Mouse (Mus musculus): ENCODE results near the gene Atrx. TPM values are rescaled to one million over a fixed set of nuclear protein-coding genes. Genes with fewer than 3 reads are reported as not detected.
"Not testable (repeated sequence)": the region's sequence is repeated elsewhere in the genome, so short reads cannot be mapped to it uniquely, and the experiment has no call there.

Gene Atrx
- polyA plus RNA-seq, 1 experiment from 2014 or later, result 127 TPM

DNA sequence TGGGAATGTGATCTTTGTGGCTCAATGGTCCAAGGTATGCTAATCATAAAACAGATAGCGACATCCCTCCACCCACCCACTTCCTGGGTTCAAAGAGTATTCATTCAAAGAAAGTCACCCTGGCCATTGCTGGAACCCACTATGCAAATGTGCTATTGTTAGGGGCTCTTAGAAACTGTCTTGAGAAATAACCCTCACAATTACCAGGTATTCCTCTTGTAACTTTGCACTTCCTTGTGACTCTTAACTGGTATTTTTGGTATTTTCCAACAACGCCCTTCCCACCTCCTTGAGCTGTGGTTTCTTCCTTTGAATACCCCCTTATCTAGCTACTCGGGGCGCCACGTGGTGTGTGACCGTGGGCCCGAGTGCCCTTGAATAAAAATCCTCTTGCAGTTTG is 6.2 kb downstream of the Atrx start:
- H3K27ac ChIP-seq; DNase-seq (ENCODE audit: low spot score); H3K27me3 ChIP-seq (ENCODE audit: insufficient read depth, poor library complexity, severe bottlenecking); H3K4me1 ChIP-seq (replicated peaks); H3K4me3 ChIP-seq: not testable (repeated sequence)
- 88% methylated on average over 7 of the region's 7 CpGs for WGBS
- Histone ChIP-seq H3K9me3 (peaks cover 11% of the 10 kb centered on the region; the same call in 1 of the 2 replicates), H3K36me3 (peaks cover 27% of the 10 kb centered on the region)

DNA sequence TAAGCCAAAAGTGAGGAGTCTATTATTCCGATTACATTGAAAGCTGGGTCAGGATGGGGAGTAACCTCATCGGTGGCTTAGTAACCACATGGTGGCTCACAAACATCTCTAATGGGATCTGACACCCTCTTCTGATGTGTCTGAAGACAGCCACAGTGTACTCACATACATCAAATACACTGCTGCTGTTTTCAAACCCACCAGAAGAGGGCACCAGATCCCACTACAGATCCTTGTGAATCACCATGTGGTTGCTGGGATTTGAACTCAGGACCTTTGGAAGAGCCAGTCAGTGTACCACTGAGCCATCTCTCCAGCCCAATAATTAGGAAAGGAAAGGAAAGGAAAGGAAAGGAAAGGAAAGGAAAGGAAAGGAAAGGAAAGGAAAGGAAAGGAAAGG is 7.8 kb downstream of the Atrx start:
- WGBS, result 90% methylated on average over 2 of the region's 2 CpGs
- Histone ChIP-seq H3K36me3 (peaks cover 24% of the 10 kb centered on the region), H3K27me3 (ENCODE audit: insufficient read depth, poor library complexity, severe bottlenecking) (no peaks in the 10 kb centered on the region), H3K4me3 (no peak overlapping the region), H3K27ac (no peak overlapping the region), H3K9me3 (peaks cover 11% of the 10 kb centered on the region; the same call in 1 of the 2 replicates), H3K4me1 (replicated peaks) (no peaks in the 10 kb centered on the region)
- no peak for DNase-seq (ENCODE audit: low spot score)

DNA sequence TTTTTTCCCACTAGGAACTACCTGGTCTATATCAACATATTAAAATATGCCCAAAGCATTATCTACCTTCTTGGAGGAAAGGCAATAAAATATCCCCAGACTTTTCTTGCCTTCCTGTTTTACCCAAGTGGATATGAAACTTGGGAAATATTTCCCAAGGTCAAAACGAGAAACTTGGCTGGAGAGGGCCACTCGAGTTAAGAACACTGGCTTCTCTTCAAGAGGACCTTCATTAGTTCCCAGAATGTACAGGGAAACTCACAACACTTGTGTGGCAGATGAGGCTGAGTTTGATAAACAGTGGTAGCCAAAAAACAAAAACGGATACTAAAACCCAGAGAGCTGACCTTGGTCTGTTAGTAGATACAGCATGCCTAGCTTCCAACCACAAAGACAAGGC is 17.5 kb downstream of the Atrx start:
- Histone ChIP-seq H3K27me3 (ENCODE audit: insufficient read depth, poor library complexity, severe bottlenecking) (no peaks in the 10 kb centered on the region), H3K4me3 (no peak overlapping the region), H3K4me1 (replicated peaks) (no peaks in the 10 kb centered on the region), H3K27ac (no peak overlapping the region), H3K36me3 (no peaks in the 10 kb centered on the region), H3K9me3 (no peaks in the 10 kb centered on the region)
- DNase-seq (ENCODE audit: low spot score), result no peak
- WGBS, result 87% methylated on average over 3 of the region's 3 CpGs

DNA sequence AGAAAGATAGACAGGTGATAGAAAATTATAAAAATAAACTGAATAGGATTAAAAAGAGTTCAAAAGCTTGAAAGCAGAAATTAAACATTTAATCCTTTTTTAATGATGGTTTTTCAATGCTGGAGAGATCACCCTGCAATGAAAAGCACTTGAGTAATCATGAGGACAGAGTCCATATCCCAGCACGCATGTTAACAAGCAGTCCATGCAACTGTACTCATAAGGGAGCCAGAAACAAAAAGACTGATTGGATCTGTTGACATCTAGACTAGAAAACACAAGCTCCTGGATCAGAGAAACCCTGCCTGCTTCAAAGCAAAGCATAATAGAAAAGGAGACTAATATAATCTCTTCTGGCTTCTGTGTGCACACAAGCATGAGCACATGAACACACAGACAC is 27.6 kb downstream of the Atrx start:
- no peaks in the 10 kb centered on the region for H3K9me3 ChIP-seq
- H3K27ac ChIP-seq, result no peak overlapping the region
- H3K4me1 ChIP-seq (replicated peaks), result no peaks in the 10 kb centered on the region
- peaks cover 14% of the 10 kb centered on the region for H3K36me3 ChIP-seq
- WGBS, result 96% methylated on average over 1 of the region's 1 CpGs
- H3K4me3 ChIP-seq, result no peak overlapping the region
- H3K27me3 ChIP-seq (ENCODE audit: insufficient read depth, poor library complexity, severe bottlenecking), result no peaks in the 10 kb centered on the region
- DNase-seq (ENCODE audit: low spot score), result no peak

DNA sequence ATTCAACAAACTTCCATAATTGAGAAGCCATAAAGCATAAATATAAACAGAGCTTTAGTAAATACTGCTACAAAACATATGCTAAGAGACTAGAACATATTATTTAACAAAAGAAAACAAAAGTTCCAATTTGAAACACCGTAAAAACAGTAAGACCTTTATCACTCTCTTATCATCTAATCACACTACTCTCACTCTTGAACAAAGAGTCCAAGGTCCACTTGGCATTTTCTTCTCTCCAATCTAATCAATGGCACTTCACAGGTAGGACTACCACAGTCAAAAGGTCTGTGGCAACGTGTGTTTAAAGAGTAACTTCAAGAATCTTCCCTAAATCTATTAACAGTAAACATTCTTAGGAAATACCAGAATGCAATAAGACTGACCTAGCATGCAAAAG is 42.3 kb downstream of the Atrx start:
- Histone ChIP-seq H3K27me3 (ENCODE audit: insufficient read depth, poor library complexity, severe bottlenecking) (no peaks in the 10 kb centered on the region), H3K9me3 (no peaks in the 10 kb centered on the region), H3K4me3 (no peak overlapping the region), H3K27ac (no peak overlapping the region), H3K4me1 (replicated peaks) (no peaks in the 10 kb centered on the region), H3K36me3 (peaks cover 18% of the 10 kb centered on the region; the same call in 1 of the 2 replicates)
- WGBS, result 84% methylated on average over 2 of the region's 2 CpGs
- no peak for DNase-seq (ENCODE audit: low spot score)

DNA sequence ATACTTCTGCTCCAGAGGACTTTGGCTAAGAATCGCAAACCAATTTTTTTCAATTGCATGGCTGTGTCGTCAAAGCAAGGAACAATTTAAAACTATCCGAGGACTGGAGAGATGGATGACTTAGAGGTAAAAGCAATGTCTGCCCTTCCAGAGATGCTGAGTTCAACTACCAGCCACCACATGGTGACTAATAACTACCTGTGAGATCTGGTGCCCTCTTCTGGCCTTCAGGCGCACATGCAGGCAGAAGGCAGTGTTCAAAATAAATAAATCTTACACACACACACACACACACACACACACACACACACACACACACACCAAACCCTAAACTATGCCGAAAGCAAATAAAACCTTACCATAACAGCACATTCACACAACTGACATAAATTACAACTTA is 64.8 kb downstream of the Atrx start:
- H3K4me3 ChIP-seq, result no peak overlapping the region
- no peaks in the 10 kb centered on the region for H3K9me3 ChIP-seq
- peaks cover 25% of the 10 kb centered on the region for H3K36me3 ChIP-seq
- no peaks in the 10 kb centered on the region for H3K4me1 ChIP-seq (replicated peaks)
- 83% methylated on average over 5 of the region's 5 CpGs for WGBS
- DNase-seq (ENCODE audit: low spot score), result peak; percentile 2
- no peak overlapping the region for H3K27ac ChIP-seq
- peaks cover 8% of the 10 kb centered on the region; the same call in 1 of the 2 replicates for H3K27me3 ChIP-seq (ENCODE audit: insufficient read depth, poor library complexity, severe bottlenecking)

DNA sequence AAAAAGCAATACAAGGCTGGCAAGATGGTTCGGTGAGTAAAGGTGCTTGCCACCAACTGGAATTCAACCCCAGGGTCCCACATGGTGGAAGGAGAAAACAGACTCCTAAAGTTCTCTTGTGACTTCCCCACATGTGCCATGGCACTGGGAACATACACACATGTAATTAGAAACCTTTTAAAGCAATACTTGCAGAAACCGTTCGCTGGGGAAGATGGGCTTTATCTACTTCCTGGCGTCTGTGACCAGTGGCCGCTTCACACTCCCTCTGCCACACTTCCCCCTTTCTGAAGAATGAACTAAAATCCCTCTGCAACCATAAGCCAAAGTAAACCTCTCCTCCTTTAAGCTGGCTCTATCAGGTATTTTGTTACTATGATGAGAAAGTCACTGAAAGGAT is 104.7 kb downstream of the Atrx start:
- no peak overlapping the region for H3K4me3 ChIP-seq
- no peaks in the 10 kb centered on the region for H3K4me1 ChIP-seq (replicated peaks)
- H3K27me3 ChIP-seq (ENCODE audit: insufficient read depth, poor library complexity, severe bottlenecking), result peaks cover 17% of the 10 kb centered on the region
- no peaks in the 10 kb centered on the region for H3K9me3 ChIP-seq
- WGBS, result 89% methylated on average over 5 of the region's 5 CpGs
- H3K36me3 ChIP-seq, result peaks cover 53% of the 10 kb centered on the region
- H3K27ac ChIP-seq, result no peak overlapping the region
- DNase-seq (ENCODE audit: low spot score), result no peak

DNA sequence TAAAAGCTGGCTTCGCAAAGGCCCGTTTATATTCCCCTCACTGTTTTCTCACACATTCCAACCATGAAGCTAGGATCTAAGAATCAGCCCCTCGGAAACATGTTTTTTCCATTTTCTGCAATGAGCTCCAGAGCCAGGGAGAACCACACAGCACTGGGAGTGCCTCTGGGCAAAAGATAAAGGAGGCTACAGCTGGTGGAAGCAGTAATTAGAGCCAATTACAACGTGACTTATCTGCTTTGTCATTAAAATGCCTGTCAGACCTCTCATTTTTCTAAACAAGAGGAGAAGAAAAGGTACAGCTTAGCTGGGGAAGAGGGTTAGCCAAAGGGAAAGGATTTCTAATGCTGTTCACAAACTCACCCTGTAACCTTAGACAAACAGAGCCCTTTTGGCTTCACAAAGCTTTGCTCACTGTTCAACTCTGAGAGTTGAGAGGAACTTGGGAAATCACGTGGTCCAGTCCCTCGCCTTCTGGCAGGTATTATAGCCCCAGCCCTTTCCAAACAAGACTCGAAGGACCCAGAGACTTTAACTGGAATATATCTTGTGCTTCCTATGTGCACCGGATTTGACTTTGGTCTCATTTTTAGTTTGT is 134.3 kb downstream of the Atrx start:
- Histone ChIP-seq H3K9me3 (no peaks in the 10 kb centered on the region), H3K4me3 (no peak overlapping the region), H3K27ac (no peak overlapping the region), H3K27me3 (ENCODE audit: insufficient read depth, poor library complexity, severe bottlenecking) (peaks cover 22% of the 10 kb centered on the region), H3K36me3 (peaks cover 19% of the 10 kb centered on the region), H3K4me1 (replicated peaks) (no peaks in the 10 kb centered on the region)
- no peak for DNase-seq (ENCODE audit: low spot score)
- 66% methylated on average over 8 of the region's 8 CpGs for WGBS

DNA sequence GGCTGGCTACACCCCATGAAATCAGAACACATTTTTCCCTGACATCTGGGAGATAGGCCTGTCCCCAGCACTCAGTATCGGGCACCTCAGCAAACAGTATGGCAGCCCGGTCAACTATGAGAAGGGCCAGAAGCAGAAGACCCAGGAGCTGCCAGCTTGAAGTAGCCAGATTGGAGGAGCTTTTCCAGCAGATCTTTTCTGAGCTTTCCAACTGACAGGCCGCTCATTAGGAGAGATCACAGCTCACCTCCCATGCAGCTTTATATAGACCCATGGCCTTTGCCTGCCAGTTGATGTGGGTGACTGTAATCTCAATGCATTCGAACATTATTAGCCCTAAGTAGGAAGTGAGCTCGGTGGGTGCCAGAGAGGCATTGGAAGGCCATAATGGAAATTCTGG is 155.9 kb downstream of the Atrx start:
- Histone ChIP-seq H3K4me1 (replicated peaks) (no peaks in the 10 kb centered on the region), H3K36me3 (no peaks in the 10 kb centered on the region), H3K4me3 (no peak overlapping the region), H3K9me3 (no peaks in the 10 kb centered on the region), H3K27ac (no peak overlapping the region), H3K27me3 (ENCODE audit: insufficient read depth, poor library complexity, severe bottlenecking) (peaks cover 13% of the 10 kb centered on the region)
- 92% methylated on average over 5 of the region's 5 CpGs for WGBS
- DNase-seq (ENCODE audit: low spot score), result no peak

DNA sequence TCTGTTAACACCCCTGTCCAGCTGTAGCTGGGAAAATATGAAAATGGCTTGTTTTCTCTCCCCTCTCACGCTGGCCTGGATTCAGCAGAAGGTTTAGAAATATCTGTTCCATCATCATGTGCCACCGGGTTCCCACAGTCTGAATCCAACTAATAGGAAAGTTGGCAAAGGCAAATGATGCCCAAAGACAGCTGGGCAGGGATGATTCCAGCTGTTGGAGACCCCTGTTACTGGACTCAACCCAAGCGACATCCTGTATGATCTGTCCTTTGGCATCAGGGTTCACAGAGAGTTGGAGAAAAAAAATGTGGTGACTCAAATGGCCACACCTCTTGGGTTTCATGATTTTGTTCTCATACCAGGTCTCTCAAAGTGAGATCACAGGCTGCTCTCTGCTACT is 161.3 kb downstream of the Atrx start:
- Histone ChIP-seq H3K9me3 (no peaks in the 10 kb centered on the region), H3K36me3 (no peaks in the 10 kb centered on the region), H3K27ac (no peak overlapping the region), H3K4me3 (no peak overlapping the region), H3K4me1 (replicated peaks) (peaks cover 5% of the 10 kb centered on the region; the same call in 1 of the 2 replicates), H3K27me3 (ENCODE audit: insufficient read depth, poor library complexity, severe bottlenecking) (peaks cover 59% of the 10 kb centered on the region)
- no peak for DNase-seq (ENCODE audit: low spot score)
- 71% methylated on average over 3 of the region's 3 CpGs for WGBS

DNA sequence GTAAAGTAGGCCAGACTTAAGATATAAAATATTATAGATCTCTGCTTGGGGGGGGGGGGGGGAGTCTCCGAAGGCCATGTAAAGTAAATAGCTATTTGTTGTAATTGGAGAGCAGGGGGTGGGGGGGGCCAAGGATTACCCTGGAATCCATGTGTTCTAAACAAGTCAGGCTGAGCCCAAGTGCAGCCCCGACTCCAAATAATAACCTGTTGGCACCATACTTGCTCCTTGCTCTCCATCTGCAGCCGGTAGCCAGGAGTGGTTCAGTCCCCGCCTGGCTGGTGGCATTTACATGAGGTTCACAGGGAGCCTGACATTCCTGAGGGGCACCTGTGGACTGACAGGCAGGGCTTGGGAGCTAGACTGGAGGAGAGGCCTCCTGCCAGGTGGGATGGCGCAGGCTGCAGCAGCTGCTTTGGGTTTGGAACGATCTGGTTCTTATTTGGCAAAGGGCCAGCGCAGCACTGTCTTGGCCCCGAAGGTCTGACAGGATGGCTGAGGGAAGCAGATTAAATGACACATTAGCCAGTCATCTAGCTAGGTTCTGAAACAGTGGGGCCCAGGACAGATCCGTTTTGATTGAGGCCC is 161.9 kb downstream of the Atrx start:
- peaks cover 5% of the 10 kb centered on the region; the same call in 1 of the 2 replicates for H3K4me1 ChIP-seq (replicated peaks)
- no peak overlapping the region for H3K4me3 ChIP-seq
- no peak for DNase-seq (ENCODE audit: low spot score)
- no peaks in the 10 kb centered on the region for H3K9me3 ChIP-seq
- WGBS, result 37% methylated on average over 9 of the region's 9 CpGs
- peaks cover 65% of the 10 kb centered on the region for H3K27me3 ChIP-seq (ENCODE audit: insufficient read depth, poor library complexity, severe bottlenecking)
- no peaks in the 10 kb centered on the region for H3K36me3 ChIP-seq
- H3K27ac ChIP-seq, result no peak overlapping the region

DNA sequence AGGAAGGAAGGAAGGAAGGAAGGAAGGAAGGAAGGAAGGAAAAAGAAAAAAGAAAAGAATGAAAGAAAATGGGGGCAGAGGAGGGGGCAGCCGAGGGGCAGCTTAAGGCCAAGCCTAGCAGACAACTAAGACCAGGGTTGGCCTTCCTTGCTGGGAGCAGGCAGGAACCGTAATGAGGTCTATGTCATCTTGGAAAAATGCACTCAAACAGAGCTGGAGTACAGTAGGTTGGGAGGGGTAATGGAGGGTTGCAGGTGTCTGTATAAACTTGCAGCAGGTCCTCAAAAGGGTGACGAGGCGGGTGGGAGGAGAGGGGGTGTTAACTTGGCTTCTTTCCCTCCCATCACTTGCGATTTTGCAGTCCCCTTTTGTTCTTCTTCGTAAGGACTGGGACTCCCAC is 163.2 kb downstream of the Atrx start:
- peaks cover 5% of the 10 kb centered on the region; the same call in 1 of the 2 replicates for H3K4me1 ChIP-seq (replicated peaks)
- peaks cover 73% of the 10 kb centered on the region for H3K27me3 ChIP-seq (ENCODE audit: insufficient read depth, poor library complexity, severe bottlenecking)
- no peak for DNase-seq (ENCODE audit: low spot score)
- 30% methylated on average over 6 of the region's 6 CpGs for WGBS
- H3K36me3 ChIP-seq, result no peaks in the 10 kb centered on the region
- no peak overlapping the region for H3K27ac ChIP-seq
- H3K4me3 ChIP-seq, result no peak overlapping the region
- no peaks in the 10 kb centered on the region for H3K9me3 ChIP-seq

DNA sequence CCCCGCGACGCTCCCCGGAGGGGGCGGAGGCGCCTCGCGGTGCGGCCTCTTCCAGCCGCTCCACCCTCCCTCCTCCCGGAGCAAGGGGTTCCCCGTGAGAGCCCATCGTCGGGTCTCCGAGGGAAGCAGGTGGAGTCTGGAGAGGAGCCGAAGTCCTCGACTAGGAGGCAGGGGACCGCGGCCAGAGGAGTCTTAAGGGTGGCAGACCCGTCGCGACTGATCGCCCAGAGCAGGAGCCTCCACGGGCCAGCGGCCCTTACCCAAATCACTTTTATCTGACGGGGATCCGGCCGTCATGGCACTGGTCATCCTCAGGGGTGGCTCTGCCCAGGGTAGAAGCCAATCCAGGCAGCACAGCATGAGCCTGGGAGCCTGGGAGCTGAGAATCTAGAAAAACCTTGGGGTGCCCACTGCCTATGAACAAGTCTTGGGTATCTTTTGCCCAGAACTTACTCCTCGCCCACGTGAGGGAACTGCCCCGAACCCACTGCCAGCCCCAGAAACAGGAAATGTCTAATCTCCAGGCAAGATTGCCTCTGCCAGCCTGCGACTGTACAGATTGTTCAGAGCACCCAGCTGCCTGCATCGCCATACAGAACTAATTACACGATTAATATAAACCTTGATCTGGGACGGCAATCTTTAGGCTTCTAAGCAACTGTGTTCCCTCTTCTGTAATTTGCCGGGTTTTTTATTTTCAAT is 164.0 kb downstream of the Atrx start:
- Histone ChIP-seq H3K27ac (no peak overlapping the region), H3K27me3 (ENCODE audit: insufficient read depth, poor library complexity, severe bottlenecking) (peaks cover 76% of the 10 kb centered on the region), H3K4me3 (peak overlapping the region; percentile 47), H3K36me3 (no peaks in the 10 kb centered on the region), H3K4me1 (replicated peaks) (peaks cover 5% of the 10 kb centered on the region; the same call in 1 of the 2 replicates), H3K9me3 (no peaks in the 10 kb centered on the region)
- peak; percentile 15 for DNase-seq (ENCODE audit: low spot score)
- WGBS, result 14% methylated on average over 36 of the region's 36 CpGs

Measured in hindbrain, embryonic 10.5 days (tissue).